Mouse (Mus musculus): ENCODE results near the gene Gm11214.

DNA sequence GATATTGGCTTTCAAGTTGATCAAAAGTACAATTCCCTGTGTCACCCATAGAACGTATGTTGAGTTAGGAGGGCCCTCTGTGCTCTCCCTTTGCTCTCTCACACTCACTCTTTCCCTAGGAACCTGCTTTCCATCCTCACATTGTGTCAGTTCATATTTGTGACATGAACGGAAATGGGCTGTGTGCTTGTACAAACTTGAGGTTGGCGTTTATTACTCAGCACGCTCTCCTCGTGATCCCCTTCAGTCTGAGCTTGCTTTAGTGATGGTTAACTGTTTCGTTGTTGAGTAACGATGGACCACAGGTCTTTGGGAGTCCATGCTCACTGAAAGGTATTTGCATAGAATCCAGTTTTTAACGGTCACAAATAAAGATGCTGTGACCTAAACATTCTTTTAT, 36.1 kb downstream of the Gm11214 start:
- TF ChIP-seq CTCF (IDR thresholded peaks at IDR 0.05; ENCODE audit: insufficient read depth, low read length) (no peak), POLR2A (IDR thresholded peaks at IDR 0.05; ENCODE audit: borderline replicate concordance, extremely low read depth, low read depth, low read length) (no peak)

Data from lung, adult 2 months (tissue).